Mouse (Mus musculus) cerebellum, adult 2 months (tissue): ENCODE measurements around the gene Snx10.

ENCODE experiments used
- CTCF ChIP-seq: fragments of 200-500 bp; IDR thresholded peaks from 2 replicates; pipeline ENCODE4 v1.5.1; 2011; ENCODE audit warnings: low read depth, mild to moderate bottlenecking, control low read depth, low read length, moderate library complexity, borderline replicate concordance; ENCODE audit not compliant: insufficient read depth
- POLR2A ChIP-seq: fragments of 200-500 bp; IDR thresholded peaks from 2 replicates; pipeline ENCODE4 v1.6.1; 2011; ENCODE audit warnings: low read length, control low read depth, borderline replicate concordance; ENCODE audit not compliant: insufficient read depth

DNA sequence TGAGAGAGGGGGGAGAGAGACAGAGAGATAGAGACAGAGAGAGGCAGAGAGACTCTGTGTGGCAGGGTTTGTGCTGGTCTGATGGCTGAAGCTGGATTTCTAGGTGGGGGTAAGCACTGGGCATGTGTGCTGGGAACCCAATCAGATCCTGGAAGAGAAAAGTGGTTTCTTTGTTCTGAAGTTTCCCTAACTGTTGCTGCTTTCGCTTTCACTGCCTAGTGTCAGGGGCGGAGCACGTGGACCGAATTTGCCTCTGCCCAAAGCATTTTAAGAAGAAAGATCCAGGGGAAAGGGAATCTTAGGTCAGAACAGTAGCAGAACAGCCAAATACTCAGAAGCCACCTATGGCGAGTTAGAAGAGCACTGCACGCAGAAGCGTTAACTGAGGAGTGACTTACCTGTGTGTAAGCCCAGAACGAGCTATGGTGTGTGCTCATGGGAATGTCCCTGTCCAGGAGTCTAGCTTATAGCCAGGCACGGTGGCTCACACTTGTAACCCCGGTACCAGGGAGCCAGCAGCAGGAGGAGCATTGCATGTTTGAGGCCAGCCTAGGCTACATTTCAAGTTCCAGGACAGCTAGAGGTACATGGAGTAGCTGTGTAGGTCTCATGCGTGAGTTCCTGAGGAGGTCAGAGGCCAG is 21.6 kb downstream of the Snx10 start:
- TF ChIP-seq POLR2A (no peak), CTCF (no peak)
